Mouse (Mus musculus) layer of hippocampus, adult 2 months (tissue): ENCODE measurements around the gene Mink1. TPM values are rescaled to one million over a fixed set of nuclear protein-coding genes. Genes with fewer than 3 reads are reported as not detected.
"Not testable (repeated sequence)": the region's sequence is repeated elsewhere in the genome, so short reads cannot be mapped to it uniquely, and the experiment has no call there.

Experiments
- DNase-seq, 2 experiments: peaks; one replicate each; pipeline ENCODE4 v3.0.0; 2022; ENCODE audit warnings: low spot score in 2 of 2
- H3K27ac ChIP-seq: fragments of 200-600 bp; 2 replicates; pipeline ENCODE4 v1.8.1; 2022
- H3K4me3 ChIP-seq: fragments of 200-600 bp; 2 replicates; pipeline ENCODE4 v1.8.1; 2022; ENCODE audit warnings: mild to moderate bottlenecking
- CTCF ChIP-seq: fragments of 200-600 bp; conservative IDR thresholded peaks from 2 replicates; pipeline ENCODE4 v1.8.1; 2022; ENCODE audit warnings: antibody characterized with exemption, mild to moderate bottlenecking, moderate library complexity
- total RNA-seq, 2 experiments: library from RNA; stranded (reverse); gene quantifications; 2 replicates each; pipeline ENCODE4 v1.2.3; 2021

The Mink1 gene
- total RNA-seq, 2 experiments from 2014 or later: 505 to 510 TPM

- peak overlapping the region; percentile 97 for H3K27ac ChIP-seq
- peak overlapping the region; percentile 93 for H3K4me3 ChIP-seq
- TF ChIP-seq CTCF: no peak
- no peak for DNase-seq
These were observed 992 bp downstream of the Mink1 start for GRCm38 (mm10) chr11:70563470-70564275.

GRCm38 (mm10) chr11:70564276-70564873, 1.7 kb downstream of the Mink1 start:
- Histone ChIP-seq H3K4me3 (peak overlapping the region; percentile 93), H3K27ac (peak overlapping the region; percentile 97)
- TF ChIP-seq CTCF: no peak
- no peak for DNase-seq

GRCm38 (mm10) chr11:70566586-70566985, 3.9 kb downstream of the Mink1 start:
- Histone ChIP-seq H3K4me3 (peak overlapping the region; percentile 93), H3K27ac (peak overlapping the region; percentile 97; the same call in 1 of the 2 replicates)
- no peak for DNase-seq
- no peak for TF ChIP-seq CTCF

GRCm38 (mm10) chr11:70570614-70571013, 7.9 kb downstream of the Mink1 start:
- peak overlapping the region; percentile 78; the same call in 1 of the 2 replicates for H3K27ac ChIP-seq
- not testable (repeated sequence) for DNase-seq, H3K4me3 ChIP-seq

GRCm38 (mm10) chr11:70571641-70572040, 9.0 kb downstream of the Mink1 start:
- Histone ChIP-seq H3K4me3 (no peak overlapping the region), H3K27ac (peak overlapping the region; percentile 78)
- no peak for DNase-seq
- no peak for TF ChIP-seq CTCF

- TF ChIP-seq CTCF: no peak
- H3K27ac ChIP-seq: peak overlapping the region; percentile 78
- no peak for DNase-seq
- H3K4me3 ChIP-seq: no peak overlapping the region
These were observed 9.7 kb downstream of the Mink1 start for GRCm38 (mm10) chr11:70572348-70572902.

- Histone ChIP-seq H3K4me3 (no peak overlapping the region; the same call in 1 of the 2 replicates), H3K27ac (peak overlapping the region; percentile 78)
- no peak for TF ChIP-seq CTCF
- DNase-seq: no peak
These were observed 11.2 kb downstream of the Mink1 start for GRCm38 (mm10) chr11:70573872-70574271.

- TF ChIP-seq CTCF: no peak
- Histone ChIP-seq H3K27ac (peak overlapping the region; percentile 88), H3K4me3 (no peak overlapping the region)
- no peak for DNase-seq
These were observed 14.5 kb downstream of the Mink1 start for GRCm38 (mm10) chr11:70577201-70577600.

- no peak for DNase-seq
- Histone ChIP-seq H3K27ac (peak overlapping the region; percentile 88), H3K4me3 (no peak overlapping the region)
- TF ChIP-seq CTCF: no peak
These were observed 16.3 kb downstream of the Mink1 start for GRCm38 (mm10) chr11:70578962-70579361.

GRCm38 (mm10) chr11:70579710-70580357, 17.2 kb downstream of the Mink1 start:
- DNase-seq: no peak
- Histone ChIP-seq H3K27ac (peak overlapping the region; percentile 88), H3K4me3 (no peak overlapping the region)
- no peak for TF ChIP-seq CTCF

GRCm38 (mm10) chr11:70580358-70580720, 17.7 kb downstream of the Mink1 start:
- Histone ChIP-seq H3K4me3 (no peak overlapping the region), H3K27ac (peak overlapping the region; percentile 88)
- TF ChIP-seq CTCF: no peak
- no peak for DNase-seq

GRCm38 (mm10) chr11:70580921-70581320, 18.2 kb downstream of the Mink1 start:
- Histone ChIP-seq H3K27ac (peak overlapping the region; percentile 63), H3K4me3 (no peak overlapping the region)
- TF ChIP-seq CTCF: no peak
- no peak for DNase-seq

GRCm38 (mm10) chr11:70582196-70582595, 19.5 kb downstream of the Mink1 start:
- no peak for DNase-seq
- Histone ChIP-seq H3K4me3 (no peak overlapping the region), H3K27ac (peak overlapping the region; percentile 90)
- no peak for TF ChIP-seq CTCF
